Mouse (Mus musculus) intestine, embryonic 14.5 days (tissue): ENCODE results near the gene Thap3. TPM values are rescaled to one million over a fixed set of nuclear protein-coding genes. Genes with fewer than 3 reads are reported as not detected.

Experiments used
- ATAC-seq: fragments of 200-750 bp; cut with Nextera tagmentation; replicated peaks from 2 replicates; pipeline ENCODE4 v1.8.0; 2017; ENCODE audit warnings: low read depth, moderate number of reproducible peaks, moderate TSS enrichment, moderate library complexity; ENCODE audit not compliant: low FRiP score, low TSS enrichment
- DNase-seq: peaks from one replicate; pipeline ENCODE4 v3.0.0-alpha.2; 2018; ENCODE audit warnings: low spot score
- H3K27ac ChIP-seq: fragments of 300-500 bp; sonication (generic); 2 replicates; pipeline ENCODE4 v1.5.1; 2014; ENCODE audit warnings: low read depth, mild to moderate bottlenecking, control low read depth
- H3K27me3 ChIP-seq: fragments of 300-500 bp; sonication (generic); replicated peaks from 2 replicates; pipeline ENCODE4 v1.6.1; 2014; ENCODE audit warnings: low read length, control low read depth; ENCODE audit not compliant: control insufficient read depth, insufficient read depth
- H3K36me3 ChIP-seq: fragments of 300-500 bp; sonication (generic); 2 replicates; pipeline ENCODE4 v1.6.1; 2014; ENCODE audit warnings: low read length, control low read depth; ENCODE audit not compliant: control insufficient read depth, insufficient read depth
- H3K4me1 ChIP-seq: fragments of 300-500 bp; sonication (generic); replicated peaks from 2 replicates; pipeline ENCODE4 v1.6.1; 2014; ENCODE audit warnings: low read length, control low read depth, mixed read lengths; ENCODE audit not compliant: control insufficient read depth, insufficient read depth
- H3K4me2 ChIP-seq: fragments of 300-500 bp; sonication (generic); 2 replicates; pipeline ENCODE4 v1.6.1; 2014; ENCODE audit warnings: low read length
- H3K4me3 ChIP-seq: fragments of 300-500 bp; sonication (generic); 2 replicates; pipeline ENCODE4 v1.5.1; 2014; ENCODE audit warnings: low read depth, low read length, control low read depth, mixed read lengths
- H3K9ac ChIP-seq: fragments of 300-500 bp; sonication (generic); 2 replicates; pipeline ENCODE4 v1.6.1; 2014; ENCODE audit warnings: mild to moderate bottlenecking, low read length
- H3K9me3 ChIP-seq: fragments of 300-500 bp; sonication (generic); 2 replicates; pipeline ENCODE4 v1.6.1; 2016; ENCODE audit warnings: low read length, control low read depth; ENCODE audit not compliant: control insufficient read depth
- WGBS: fragments of 180-500 bp; shearing (Covaris S2); extraction: QIAGEN DNeasy Blood & Tissue Kit; methylation state at CpG from one replicate; pipeline ENCODE4 v1.1.7; 2014; 5-methylcytosine and 5-hydroxymethylcytosine counted together
- polyA plus RNA-seq: library from polyadenylated mRNA; unstranded; fragments of >200 nt; fragmentation: Nextera tagmentation; extraction: Ambion mirVana; gene quantifications from 2 replicates; pipeline ENCODE4 v1.2.1, GENCODE M21; 2014

Gene Thap3
- polyA plus RNA-seq, 1 experiment from 2014 or later = 29.8 TPM

DNA sequence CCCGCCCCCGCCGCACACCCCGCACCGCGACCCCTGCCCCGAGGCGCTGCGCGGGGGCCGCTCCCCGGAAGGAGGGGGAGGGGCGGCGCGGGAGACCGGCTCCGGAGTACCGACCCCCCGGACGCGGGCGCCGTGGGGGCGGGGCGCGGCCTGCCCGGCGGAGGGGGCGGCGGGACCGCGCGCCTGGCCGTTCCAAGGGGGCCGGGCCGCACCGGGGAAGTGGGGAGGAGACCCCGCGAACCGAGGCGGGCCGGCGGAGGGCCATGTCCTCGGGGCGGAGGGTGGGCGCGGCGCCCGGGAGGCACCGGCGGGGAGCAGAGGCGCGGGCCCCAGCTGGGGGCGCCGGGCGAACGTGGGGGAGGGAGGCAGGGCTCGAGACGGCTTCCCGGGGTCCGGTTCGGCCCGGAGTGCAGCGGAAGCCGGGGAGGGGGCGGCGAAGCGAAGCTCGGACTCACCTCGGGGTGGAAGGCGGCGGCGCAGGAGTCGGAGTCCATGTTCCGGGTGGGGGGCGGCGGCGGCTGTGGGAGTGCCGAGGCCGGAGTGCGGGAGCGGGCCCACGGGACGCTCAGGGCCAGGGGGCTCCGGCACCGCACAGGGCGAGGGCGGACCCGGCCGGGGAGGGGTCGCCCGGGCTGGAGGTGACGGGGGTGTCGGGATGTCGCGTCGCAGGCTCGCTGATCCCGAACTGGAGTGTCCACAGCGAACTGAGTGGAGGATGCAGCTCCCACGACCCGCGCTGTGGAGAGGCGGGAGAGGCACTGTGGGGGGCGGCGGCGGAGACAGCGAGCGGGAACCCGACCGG, 6.8 kb upstream of the Thap3 start:
- H3K9me3 ChIP-seq = no peaks in the 10 kb centered on the region
- peak overlapping the region; percentile 79 for H3K27ac ChIP-seq
- peak overlapping the region; percentile 70 for H3K4me2 ChIP-seq
- peak overlapping the region; percentile 87 for H3K9ac ChIP-seq
- H3K4me3 ChIP-seq = peak overlapping the region; percentile 92
- H3K4me1 ChIP-seq = peaks cover 9% of the 10 kb centered on the region; the same call in 1 of the 2 replicates
- H3K36me3 ChIP-seq = peaks cover 22% of the 10 kb centered on the region
- ATAC-seq (peak; percentile 58), DNase-seq (peak; percentile 71)
- H3K27me3 ChIP-seq = no peaks in the 10 kb centered on the region
- 1% methylated on average over 64 of the region's 111 CpGs for WGBS

GRCm38 (mm10) chr4:151994228-151995171, 5.7 kb upstream of the Thap3 start:
- ATAC-seq = no peak
- H3K27me3 ChIP-seq = no peaks in the 10 kb centered on the region
- H3K4me1 ChIP-seq = peaks cover 9% of the 10 kb centered on the region; the same call in 1 of the 2 replicates
- peaks cover 32% of the 10 kb centered on the region for H3K36me3 ChIP-seq
- H3K4me2 ChIP-seq = peak overlapping the region; percentile 70
- peak; percentile 70 for DNase-seq
- H3K27ac ChIP-seq = peak overlapping the region; percentile 79
- H3K9me3 ChIP-seq = no peaks in the 10 kb centered on the region
- WGBS = 2% methylated on average over 58 of the region's 61 CpGs
- H3K4me3 ChIP-seq = peak overlapping the region; percentile 92
- H3K9ac ChIP-seq = peak overlapping the region; percentile 87

GRCm38 (mm10) chr4:151993035-151993434, 4.2 kb upstream of the Thap3 start:
- Histone ChIP-seq H3K36me3 (peaks cover 32% of the 10 kb centered on the region), H3K27me3 (no peaks in the 10 kb centered on the region), H3K9ac (no peak overlapping the region), H3K4me2 (no peak overlapping the region), H3K9me3 (no peaks in the 10 kb centered on the region), H3K4me1 (peaks cover 16% of the 10 kb centered on the region; the same call in 1 of the 2 replicates), H3K4me3 (no peak overlapping the region), H3K27ac (no peak overlapping the region)
- no peak for ATAC-seq
- 78% methylated on average over 6 of the region's 6 CpGs for WGBS
- no peak for DNase-seq

- H3K27ac ChIP-seq = no peak overlapping the region
- no peak overlapping the region for H3K4me2 ChIP-seq
- peaks cover 32% of the 10 kb centered on the region for H3K36me3 ChIP-seq
- no peak overlapping the region for H3K4me3 ChIP-seq
- peaks cover 16% of the 10 kb centered on the region for H3K4me1 ChIP-seq
- DNase-seq (no peak), ATAC-seq (no peak)
- no peak overlapping the region for H3K9ac ChIP-seq
- H3K9me3 ChIP-seq = no peaks in the 10 kb centered on the region
- H3K27me3 ChIP-seq = no peaks in the 10 kb centered on the region
- 92% methylated on average over 9 of the region's 9 CpGs for WGBS
Observed at GRCm38 (mm10) chr4:151992091-151992490, 3.3 kb upstream of the Thap3 start.

GRCm38 (mm10) chr4:151989110-151989488, 302 bp upstream of the Thap3 start:
- H3K9ac ChIP-seq = no peak overlapping the region

DNA sequence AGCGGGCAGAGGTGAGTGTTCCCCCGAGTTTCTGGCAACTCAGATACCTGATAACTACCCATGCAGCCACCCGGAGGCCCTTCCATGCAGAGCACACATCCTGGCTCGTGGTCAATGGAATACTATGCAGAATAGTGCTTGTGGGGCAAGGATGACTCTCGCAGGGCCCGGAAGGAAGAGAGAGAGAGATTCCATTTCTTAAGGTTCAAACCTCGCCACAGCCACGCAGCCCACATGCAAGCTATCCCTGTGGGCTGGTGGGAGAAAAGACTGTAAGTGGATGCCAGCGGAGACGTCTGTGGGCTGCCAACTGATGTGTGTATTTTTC, 819 bp downstream of the Thap3 start:
- DNase-seq = no peak
- H3K27ac ChIP-seq = peak overlapping the region; percentile 82
- WGBS = 23% methylated on average over 10 of the region's 10 CpGs

More at GRCm38 (mm10) chr4:151989110-151989488, 302 bp upstream of the Thap3 start:
- peaks cover 19% of the 10 kb centered on the region for H3K4me1 ChIP-seq
- H3K27me3 ChIP-seq = no peaks in the 10 kb centered on the region
- H3K36me3 ChIP-seq = peaks cover 38% of the 10 kb centered on the region
- 24% methylated on average over 6 of the region's 6 CpGs for WGBS
- no peak for DNase-seq
- ATAC-seq = peak; percentile 21; the same call in 1 of the 2 replicates
- peak overlapping the region; percentile 91 for H3K4me2 ChIP-seq
- peak overlapping the region; percentile 82 for H3K27ac ChIP-seq
- no peaks in the 10 kb centered on the region for H3K9me3 ChIP-seq
- H3K4me3 ChIP-seq = peak overlapping the region; percentile 63

GRCm38 (mm10) chr4:151986650-151987049, 2.1 kb downstream of the Thap3 start:
- Histone ChIP-seq H3K4me1 (peaks cover 16% of the 10 kb centered on the region), H3K36me3 (peaks cover 41% of the 10 kb centered on the region), H3K4me3 (no peak overlapping the region), H3K9ac (no peak overlapping the region), H3K9me3 (no peaks in the 10 kb centered on the region), H3K4me2 (no peak overlapping the region), H3K27ac (no peak overlapping the region), H3K27me3 (no peaks in the 10 kb centered on the region)
- no peak for ATAC-seq
- 60% methylated on average over 8 of the region's 8 CpGs for WGBS
- no peak for DNase-seq

More for the DNA sequence above, 819 bp downstream of the Thap3 start:
- Histone ChIP-seq H3K36me3 (peaks cover 44% of the 10 kb centered on the region), H3K9ac (peak overlapping the region; percentile 73), H3K9me3 (no peaks in the 10 kb centered on the region), H3K4me1 (peaks cover 16% of the 10 kb centered on the region), H3K4me2 (peak overlapping the region; percentile 91), H3K27me3 (no peaks in the 10 kb centered on the region), H3K4me3 (peak overlapping the region; percentile 63)
- ATAC-seq = no peak

- DNase-seq = no peak
- no peak overlapping the region; the same call in 1 of the 2 replicates for H3K27ac ChIP-seq
- H3K4me3 ChIP-seq = no peak overlapping the region
- H3K4me1 ChIP-seq = peaks cover 16% of the 10 kb centered on the region
- H3K9ac ChIP-seq = no peak overlapping the region
- 28% methylated on average over 10 of the region's 10 CpGs for WGBS
- H3K36me3 ChIP-seq = peaks cover 37% of the 10 kb centered on the region
- no peak for ATAC-seq
- no peak overlapping the region for H3K4me2 ChIP-seq
- H3K9me3 ChIP-seq = no peaks in the 10 kb centered on the region
- H3K27me3 ChIP-seq = no peaks in the 10 kb centered on the region
Observed at GRCm38 (mm10) chr4:151985886-151986285, 2.9 kb downstream of the Thap3 start.
